Comparison of ENCODE assay signal across 10 mouse cellular contexts in the genomic region with DNA sequence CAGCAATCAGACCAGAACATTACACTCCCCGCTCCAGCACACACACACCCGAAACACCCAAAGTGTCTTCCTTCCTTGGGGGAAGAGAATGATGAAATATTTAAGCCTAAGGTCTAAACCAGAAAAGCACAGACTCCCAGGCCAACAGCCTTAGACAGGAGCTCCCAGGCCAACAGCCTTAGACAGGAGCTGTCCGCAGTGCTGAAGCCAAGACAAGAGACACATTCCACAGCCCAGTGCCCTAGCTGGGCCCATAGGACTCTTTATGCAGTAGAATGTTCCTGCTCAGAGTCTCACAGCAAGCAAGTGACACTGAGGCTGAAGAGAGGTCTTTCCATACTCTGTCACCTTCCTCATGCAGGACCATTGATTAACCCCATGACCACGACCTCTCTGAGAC.
DNase-seq lines count a peak whose midpoint lies in the region; ATAC-seq and TF ChIP-seq lines count a peak whose summit lies in the region.
"Had no signal": no experiment of that assay in that cellular context is flagged by ENCODE, and none has a peak within 500 bp of the region (broad histone marks: within the 10 kb centered on the region; RNA-seq: fewer than 3 reads in every experiment).

No protein-coding gene starts in this region.

- DNase-seq in hindbrain, embryonic 14.5 days (ENCODE audit: low spot score) = peak; percentile 44
- DNase-seq in A20 (ENCODE audit: low read depth, low spot score) = peak; percentile 10
- peak; percentile 73 for DNase-seq in adrenal gland, postnatal 14 days
- peak; percentile 84 to 86 for DNase-seq in kidney, postnatal 4 days
- DNase-seq in layer of hippocampus, adult 2 months (ENCODE audit: low spot score in 2 of 2) = no peak
- DNase-seq in right cerebral cortex, postnatal 14 days = no peak
- DNase-seq in layer of hippocampus, adult 9-10 months (ENCODE audit: low spot score) = no peak

- no peak for ATAC-seq in hindbrain, embryonic 14.5 days (ENCODE audit: low FRiP score)
- ATAC-seq in hindbrain, embryonic 13.5 days (ENCODE audit: low FRiP score) = no peak

- 67% methylated on average over 4 of the region's 4 CpGs for WGBS in hindbrain, embryonic 14.5 days
- WGBS in hindbrain, embryonic 13.5 days = 75% methylated on average over 4 of the region's 4 CpGs

- H3K9me3 ChIP-seq in hindbrain, embryonic 14.5 days (ENCODE audit: control insufficient read depth, low read length) = no peaks in the 10 kb centered on the region
- H3K9me3 ChIP-seq in hindbrain, embryonic 13.5 days = no peaks in the 10 kb centered on the region
- H3K9me3 ChIP-seq: embryonic facial prominence, embryonic 15.5 days had no signal

- H3K4me3 ChIP-seq in hindbrain, embryonic 14.5 days (replicated peaks; ENCODE audit: low read length) = no peak overlapping the region
- no peak overlapping the region for H3K4me3 ChIP-seq in hindbrain, embryonic 13.5 days
- H3K4me3 ChIP-seq in layer of hippocampus, adult 2 months = no peak overlapping the region
- H3K4me3 ChIP-seq: embryonic facial prominence, embryonic 15.5 days had no signal

- no peak for TF ChIP-seq CTCF in layer of hippocampus, adult 2 months (conservative IDR thresholded peaks at IDR 0.05)

- no peaks in the 10 kb centered on the region for H3K36me3 ChIP-seq in hindbrain, embryonic 14.5 days (replicated peaks; ENCODE audit: control insufficient read depth, insufficient read depth)
- no peaks in the 10 kb centered on the region for H3K36me3 ChIP-seq in hindbrain, embryonic 13.5 days
- H3K36me3 ChIP-seq: embryonic facial prominence, embryonic 15.5 days had no signal

- H3K4me1 ChIP-seq in hindbrain, embryonic 14.5 days (replicated peaks; ENCODE audit: control insufficient read depth, insufficient read depth, low read length) = no peaks in the 10 kb centered on the region; the same call in 1 of the 2 replicates
- H3K4me1 ChIP-seq in hindbrain, embryonic 13.5 days (replicated peaks) = peaks cover 6% of the 10 kb centered on the region; the same call in 1 of the 2 replicates
- H3K4me1 ChIP-seq: embryonic facial prominence, embryonic 15.5 days had no signal

- H3K27me3 ChIP-seq in hindbrain, embryonic 14.5 days (ENCODE audit: control insufficient read depth, insufficient read depth, low read length) = no peaks in the 10 kb centered on the region
- H3K27me3 ChIP-seq in hindbrain, embryonic 13.5 days = no peaks in the 10 kb centered on the region
- H3K27me3 ChIP-seq: embryonic facial prominence, embryonic 15.5 days had no signal

- no peak overlapping the region for H3K9ac ChIP-seq in hindbrain, embryonic 14.5 days
- no peak overlapping the region for H3K9ac ChIP-seq in hindbrain, embryonic 13.5 days
- H3K9ac ChIP-seq: embryonic facial prominence, embryonic 15.5 days had no signal

- no peak overlapping the region for H3K4me2 ChIP-seq in hindbrain, embryonic 14.5 days (replicated peaks)
- H3K4me2 ChIP-seq in hindbrain, embryonic 13.5 days = no peak overlapping the region
- H3K4me2 ChIP-seq: embryonic facial prominence, embryonic 15.5 days; midbrain, embryonic 11.5 days had no signal

- H3K27ac ChIP-seq in hindbrain, embryonic 14.5 days = no peak overlapping the region
- no peak overlapping the region for H3K27ac ChIP-seq in hindbrain, embryonic 13.5 days
- H3K27ac ChIP-seq in layer of hippocampus, adult 2 months = no peak overlapping the region
- H3K27ac ChIP-seq: embryonic facial prominence, embryonic 15.5 days had no signal

Comparison
In these comparisons a context has a peak if more than half of its experiments do, and no peak if none do; other contexts are left out.
1. DNase-seq: peak in hindbrain, embryonic 14.5 days (single experiment), A20 (single experiment), adrenal gland, postnatal 14 days (single experiment) and kidney, postnatal 4 days (2 of 2); none in layer of hippocampus, adult 2 months (0 of 2), right cerebral cortex, postnatal 14 days (single experiment) and layer of hippocampus, adult 9-10 months (single experiment).